Mouse (Mus musculus): ENCODE data around the gene Unc45a.
"Not testable (repeated sequence)": the region's sequence is repeated elsewhere in the genome, so short reads cannot be mapped to it uniquely, and the experiment has no call there.

Gene Unc45a

GRCm38 (mm10) chr7:80325292-80325868 is 15.4 kb downstream of the Unc45a start:
- no peak for DNase-seq (ENCODE audit: low spot score in 2 of 2)

- not testable (repeated sequence) for DNase-seq (ENCODE audit: low spot score in 2 of 2)
Observed at GRCm38 (mm10) chr7:80324816-80325119, 16.0 kb downstream of the Unc45a start.

GRCm38 (mm10) chr7:80324043-80324815 is 16.6 kb downstream of the Unc45a start, which contains the start of gene Rccd1:
Gene Rccd1, minus strand, starts transcription at chr7:80324454.
- peak; percentile 89 to 96 for DNase-seq (ENCODE audit: low spot score in 2 of 2)

- no peak for DNase-seq (ENCODE audit: low spot score in 2 of 2)
Observed at GRCm38 (mm10) chr7:80323336-80323735, 17.5 kb downstream of the Unc45a start.

- DNase-seq (ENCODE audit: low spot score in 2 of 2): no peak
Observed at GRCm38 (mm10) chr7:80319846-80320496, 20.8 kb downstream of the Unc45a start.

- no peak for DNase-seq (ENCODE audit: low spot score in 2 of 2)
Observed at GRCm38 (mm10) chr7:80318670-80319069, 22.1 kb downstream of the Unc45a start.

- no peak for DNase-seq (ENCODE audit: low spot score in 2 of 2)
Observed at GRCm38 (mm10) chr7:80317439-80318115, 23.2 kb downstream of the Unc45a start.

- DNase-seq (ENCODE audit: low spot score in 2 of 2): no peak
Observed at GRCm38 (mm10) chr7:80315733-80316132, 25.1 kb downstream of the Unc45a start.

GRCm38 (mm10) chr7:80310771-80311170 is 30.0 kb downstream of the Unc45a start:
- DNase-seq (ENCODE audit: low spot score in 2 of 2): no peak

GRCm38 (mm10) chr7:80307766-80308165 is 33.0 kb downstream of the Unc45a start:
- no peak for DNase-seq (ENCODE audit: low spot score in 2 of 2)

- no peak for DNase-seq (ENCODE audit: low spot score in 2 of 2)
Observed at GRCm38 (mm10) chr7:80301522-80301921, 39.3 kb downstream of the Unc45a start.

GRCm38 (mm10) chr7:80299568-80299967 is 41.2 kb downstream of the Unc45a start:
- no peak for DNase-seq (ENCODE audit: low spot score in 2 of 2)

GRCm38 (mm10) chr7:80298754-80299153 is 42.1 kb downstream of the Unc45a start:
- DNase-seq (ENCODE audit: low spot score in 2 of 2): no peak

GRCm38 (mm10) chr7:80297041-80297440 is 43.8 kb downstream of the Unc45a start:
- DNase-seq (ENCODE audit: low spot score in 2 of 2): no peak

- no peak for DNase-seq (ENCODE audit: low spot score in 2 of 2)
Observed at GRCm38 (mm10) chr7:80296462-80296861, 44.3 kb downstream of the Unc45a start.

GRCm38 (mm10) chr7:80294764-80295648 is 45.8 kb downstream of the Unc45a start:
- no peak for DNase-seq (ENCODE audit: low spot score in 2 of 2)

- DNase-seq (ENCODE audit: low spot score in 2 of 2): peak; percentile 97 to 98
Observed at GRCm38 (mm10) chr7:80294062-80294763, 46.6 kb downstream of the Unc45a start, which contains the start of gene Prc1. Gene Prc1, plus strand, starts transcription at chr7:80294450.

GRCm38 (mm10) chr7:80287736-80288135 is 53.1 kb downstream of the Unc45a start:
- no peak for DNase-seq (ENCODE audit: low spot score in 2 of 2)

GRCm38 (mm10) chr7:80285725-80286124 is 55.1 kb downstream of the Unc45a start:
- DNase-seq (ENCODE audit: low spot score in 2 of 2): no peak

GRCm38 (mm10) chr7:80284391-80284790 is 56.4 kb downstream of the Unc45a start:
- no peak for DNase-seq (ENCODE audit: low spot score in 2 of 2)

Data from urinary bladder, postnatal 4 days (tissue).